Mouse (Mus musculus) brain, embryonic 14.5 days (tissue): ENCODE data around the gene 9330182O14Rik.

Experiments used
- CTCF ChIP-seq: fragments of 200-500 bp; IDR thresholded peaks from 2 replicates; pipeline ENCODE4 v1.5.1; 2012; ENCODE audit warnings: inconsistent platforms, mild to moderate bottlenecking, moderate library complexity, borderline replicate concordance; ENCODE audit not compliant: insufficient read depth, insufficient read length; ENCODE audit errors: extremely low read depth
- POLR2A ChIP-seq: fragments of 200-500 bp; IDR thresholded peaks from 2 replicates; pipeline ENCODE4 v1.6.1; 2012; ENCODE audit warnings: mild to moderate bottlenecking, inconsistent platforms, borderline replicate concordance; ENCODE audit not compliant: poor library complexity, insufficient read depth, insufficient read length, severe bottlenecking; ENCODE audit errors: extremely low read depth

GRCm38 (mm10) chr15:40105712-40106111, 28.5 kb upstream of the 9330182O14Rik start:
- TF ChIP-seq POLR2A = no peak
- no peak for TF ChIP-seq CTCF
